Mouse (Mus musculus) thymus, postnatal 14 days (tissue): ENCODE data around the gene Chp1.
"Not testable (repeated sequence)": the region's sequence is repeated elsewhere in the genome, so short reads cannot be mapped to it uniquely, and the experiment has no call there.

Experiments used
- DNase-seq: peaks from one replicate; pipeline ENCODE4 v3.0.0; 2021

Chp1 gene

DNA sequence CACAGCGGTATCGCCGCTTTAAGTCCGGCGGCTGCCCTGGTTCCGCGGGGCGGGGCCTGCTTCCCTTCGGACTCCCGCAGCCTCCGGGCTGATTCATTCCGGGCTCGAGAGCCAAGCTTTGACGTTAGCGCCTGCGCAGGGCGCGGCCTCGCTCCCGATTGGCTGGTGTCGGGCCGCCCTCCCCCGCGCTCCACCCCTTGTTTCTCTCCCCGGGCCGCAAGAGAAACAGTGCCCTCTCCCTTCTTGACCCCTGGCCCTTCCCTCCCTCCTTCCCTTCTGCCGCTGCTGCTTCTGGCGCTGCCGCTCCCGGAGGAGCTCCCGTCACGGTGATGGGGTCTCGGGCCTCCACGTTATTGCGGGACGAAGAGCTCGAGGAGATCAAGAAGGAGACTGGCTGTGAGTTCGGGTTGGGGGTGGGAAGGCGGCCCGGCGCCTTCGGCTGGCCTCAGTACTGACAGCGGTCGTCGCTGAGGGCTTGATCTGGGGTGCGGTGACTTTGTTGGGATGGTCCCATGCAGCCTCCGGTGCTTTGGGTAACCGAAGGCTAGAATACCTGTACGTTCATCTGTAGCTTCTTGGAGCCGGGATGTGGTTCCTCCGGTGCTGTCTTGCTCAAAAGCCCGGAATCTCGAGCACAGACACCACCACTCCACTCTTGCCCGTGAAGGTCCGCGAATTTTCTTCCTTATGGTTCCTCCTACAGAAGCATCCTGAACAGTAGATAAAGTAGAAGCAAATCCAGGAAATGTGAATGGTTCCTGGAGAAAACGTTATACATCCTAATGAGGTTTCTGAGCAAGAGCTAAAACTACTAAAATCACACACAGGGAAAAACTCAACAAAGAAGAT is at the start of gene Chp1, which contains the start of gene Exd1:
TSS of gene Chp1 (plus strand) at position 176 of the 849 bp plus-strand sequence.
TSS of gene Exd1 (minus strand) at position 106 of the 849 bp plus-strand sequence.
- DNase-seq: peak; percentile 95

DNA sequence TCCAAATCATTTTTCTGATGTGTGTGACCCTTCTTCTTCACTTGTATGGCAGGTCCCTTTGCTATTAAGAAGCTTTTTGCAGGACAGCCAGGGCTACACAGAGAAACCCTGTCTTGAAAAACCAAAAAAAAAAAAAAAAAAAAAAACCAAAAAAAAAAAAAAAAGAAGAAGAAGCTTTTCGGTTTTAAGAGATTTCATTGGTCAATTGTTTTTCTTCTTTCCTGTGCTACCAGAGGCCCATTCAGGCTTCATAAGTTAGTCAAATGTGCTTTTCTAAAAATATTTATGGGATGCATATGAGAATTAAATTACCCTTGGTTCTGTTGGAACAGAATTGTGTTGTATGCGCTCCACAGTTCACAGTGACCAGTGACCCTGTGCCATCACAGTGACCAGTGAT is 48.6 kb upstream of the Chp1 start:
- DNase-seq: no peak

DNA sequence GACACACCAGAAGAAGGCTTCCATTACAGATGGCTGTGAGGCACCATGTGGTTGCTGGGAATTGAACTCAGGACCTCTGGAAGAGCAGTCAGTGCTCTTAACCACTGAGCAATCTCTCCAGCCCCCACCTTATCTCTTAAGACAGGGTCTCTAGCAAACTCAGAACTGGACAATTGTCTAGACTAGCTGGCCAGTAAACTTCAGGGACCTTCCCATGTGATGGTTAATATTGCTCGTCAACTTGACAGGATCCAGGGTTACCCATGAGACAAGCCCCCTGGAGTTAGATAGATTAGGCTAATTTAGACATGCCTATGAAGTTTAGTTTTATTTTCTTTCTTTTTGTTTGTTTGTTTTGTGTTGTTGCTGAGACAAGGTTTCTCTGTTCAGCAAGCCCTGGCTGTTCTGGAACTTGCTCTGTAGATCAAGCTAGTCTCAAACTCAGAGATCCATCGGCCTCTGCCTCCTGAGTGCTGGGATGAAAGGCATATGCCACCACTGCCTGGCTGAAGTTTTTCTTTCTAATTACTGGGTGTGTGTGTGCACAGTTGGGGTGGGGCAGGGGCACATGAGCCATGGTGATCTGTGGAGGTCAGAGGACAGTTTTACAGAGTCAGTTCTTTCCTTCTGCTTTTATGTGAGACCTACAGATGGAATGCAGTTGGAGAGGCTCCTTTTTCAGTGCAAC is 46.4 kb upstream of the Chp1 start:
- DNase-seq: no peak

DNA sequence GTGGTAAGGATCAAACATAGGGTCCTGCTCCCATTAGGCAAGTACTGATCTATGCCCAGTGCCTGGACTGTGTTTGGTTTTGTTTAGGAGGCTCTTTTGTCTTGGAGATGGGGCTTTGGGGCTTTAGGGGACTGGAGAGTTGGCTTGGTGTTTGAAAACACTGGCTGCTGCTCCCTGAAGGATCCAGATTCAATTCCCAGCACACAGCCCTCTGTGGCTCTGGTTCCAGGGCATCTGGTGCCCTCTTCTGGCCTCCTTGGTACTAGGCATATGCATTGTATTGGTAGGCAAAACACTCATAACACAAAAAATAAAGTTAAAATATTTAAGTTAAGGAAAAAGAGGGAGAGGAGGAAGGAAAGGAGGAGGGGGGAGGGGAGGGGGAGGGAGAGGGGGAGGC is 40.4 kb upstream of the Chp1 start:
- peak; percentile 21 for DNase-seq

GRCm38 (mm10) chr2:119508518-119508917 is 39.0 kb upstream of the Chp1 start:
- DNase-seq: not testable (repeated sequence)

GRCm38 (mm10) chr2:119510856-119511255 is 36.6 kb upstream of the Chp1 start:
- no peak for DNase-seq

- DNase-seq: peak; percentile 16
Observed at GRCm38 (mm10) chr2:119512292-119512691, 35.2 kb upstream of the Chp1 start.

- no peak for DNase-seq
Observed at GRCm38 (mm10) chr2:119514026-119514522, 33.4 kb upstream of the Chp1 start.

- DNase-seq: no peak
Observed at GRCm38 (mm10) chr2:119516811-119517210, 30.7 kb upstream of the Chp1 start.

- no peak for DNase-seq
Observed at GRCm38 (mm10) chr2:119520550-119520949, 26.9 kb upstream of the Chp1 start.

DNA sequence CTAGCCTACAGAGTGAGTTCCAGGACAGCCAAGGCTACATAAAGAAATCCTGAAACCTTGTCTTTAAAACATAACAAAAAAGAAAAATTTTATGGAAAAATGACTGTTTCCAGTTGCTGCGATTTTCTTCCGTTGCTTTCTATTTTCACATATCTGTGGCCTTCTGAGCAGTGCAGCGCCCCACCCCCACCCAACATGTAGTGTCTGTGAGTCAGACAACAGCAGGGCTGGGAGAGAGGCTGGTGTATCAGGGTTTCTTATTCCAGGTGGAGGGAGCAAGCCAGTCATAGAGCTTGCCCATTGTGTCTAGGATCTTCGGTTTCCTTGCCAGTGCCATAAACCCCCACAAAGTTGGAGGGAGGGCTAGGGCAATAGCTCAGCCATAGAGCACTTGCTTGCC is 23.7 kb upstream of the Chp1 start:
- no peak for DNase-seq

DNA sequence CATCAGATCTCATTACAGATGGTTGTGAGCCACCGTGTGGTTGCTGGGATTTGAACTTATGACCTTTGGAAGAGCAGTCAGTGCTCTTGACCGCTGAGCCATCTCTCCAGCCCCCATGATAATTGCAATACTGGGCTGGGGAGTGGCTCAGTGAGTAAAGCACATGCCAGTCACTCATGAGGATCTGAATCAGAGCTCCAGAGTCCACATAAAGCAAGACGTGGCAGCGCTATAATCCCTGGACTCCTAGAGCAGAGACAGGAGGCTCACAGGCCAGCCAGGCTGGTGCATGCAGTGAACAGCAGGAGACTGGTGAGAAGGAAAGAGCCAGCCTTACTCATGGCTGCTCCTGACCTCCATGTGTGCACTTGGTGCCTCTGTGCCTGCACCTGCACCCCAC is 22.1 kb upstream of the Chp1 start:
- DNase-seq: no peak

DNA sequence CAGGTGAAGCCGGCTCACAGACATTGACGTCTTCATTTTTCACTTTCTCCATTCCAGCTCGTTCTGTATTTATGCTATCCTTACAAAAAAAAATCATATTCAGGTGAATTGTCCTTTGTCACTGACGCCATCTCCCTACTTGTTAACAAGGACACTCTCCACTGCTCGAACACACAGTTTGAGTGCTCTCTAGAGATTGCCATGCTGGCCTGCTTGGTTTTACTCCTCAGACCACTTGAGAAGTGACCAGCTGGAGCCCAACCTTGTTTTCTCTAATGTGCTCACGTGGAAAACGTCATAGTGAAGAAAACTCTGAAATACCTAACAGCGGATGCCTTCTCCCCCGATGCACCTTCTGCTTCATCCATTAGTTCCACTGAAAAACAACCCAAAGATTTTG is 8.7 kb upstream of the Chp1 start:
- no peak for DNase-seq

DNA sequence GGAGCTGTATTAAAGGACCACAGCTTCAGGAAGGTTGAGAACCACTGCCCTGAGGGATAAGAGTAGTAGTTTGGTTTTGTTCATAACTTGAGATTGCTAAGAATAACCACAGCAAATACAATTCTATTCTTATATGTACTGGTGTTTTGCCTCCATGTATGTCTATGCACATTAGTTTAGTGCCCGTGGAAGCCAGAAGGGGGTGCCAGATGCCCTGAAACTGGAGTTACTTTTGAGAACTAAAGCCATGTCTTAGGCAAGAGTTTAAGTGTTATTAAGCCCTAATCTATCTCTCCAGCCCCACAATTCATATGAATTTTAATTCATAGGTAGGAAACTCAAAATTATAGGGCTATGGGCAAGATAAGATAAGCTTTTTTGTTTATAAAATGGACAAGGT is 5.4 kb upstream of the Chp1 start:
- peak; percentile 78 for DNase-seq

DNA sequence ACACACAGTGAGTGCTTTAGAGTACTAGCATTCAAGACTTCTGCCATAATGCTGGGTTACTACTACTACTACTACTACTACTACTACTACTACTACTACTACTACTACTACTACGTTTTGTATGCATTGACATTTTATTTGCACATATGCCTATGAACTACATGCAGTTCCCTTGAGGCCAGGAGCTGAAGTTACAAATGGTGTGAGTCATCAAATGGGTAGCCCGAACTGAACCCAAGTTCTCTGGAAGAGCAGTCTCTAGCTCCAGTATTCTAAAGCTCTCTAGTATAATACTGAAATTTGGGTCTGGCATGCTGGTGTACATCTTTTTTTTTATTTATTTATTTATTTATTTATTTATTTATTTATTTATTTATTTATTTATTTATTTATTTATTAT is 3.8 kb upstream of the Chp1 start:
- no peak for DNase-seq

DNA sequence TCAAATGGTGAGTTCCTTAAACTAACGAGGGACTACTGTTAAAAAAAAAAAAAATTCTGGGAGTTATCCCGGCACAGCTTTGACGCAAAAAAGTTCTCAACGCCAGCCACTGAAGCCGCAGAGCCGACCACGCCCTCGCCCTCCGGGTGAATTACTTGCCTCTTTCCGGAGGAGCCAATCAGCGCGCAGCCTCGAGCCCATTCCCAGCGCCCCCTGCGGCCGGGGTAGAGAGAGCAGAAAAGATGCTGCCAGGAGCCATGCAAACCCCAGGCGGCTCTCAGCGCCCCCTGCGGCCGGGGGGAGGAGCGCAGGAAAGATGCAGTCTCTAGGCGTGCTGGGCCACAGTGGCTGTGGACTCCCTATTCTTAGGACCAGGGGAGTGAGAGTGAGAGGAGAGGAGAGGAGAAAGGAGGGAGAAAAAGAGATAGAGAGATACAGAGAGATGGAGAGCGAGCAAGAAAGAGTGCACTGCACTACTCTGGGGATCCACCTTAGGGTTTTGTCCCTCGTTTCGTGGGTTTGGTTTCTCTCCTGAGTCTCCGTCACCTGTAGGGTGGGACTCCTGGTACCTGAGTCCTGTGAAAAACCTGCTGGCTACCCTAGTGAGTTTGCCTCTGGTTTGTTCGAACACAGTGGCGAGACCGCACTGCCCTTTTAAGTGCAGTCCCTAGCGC is 512 bp upstream of the Chp1 start:
- peak; percentile 89 for DNase-seq

- DNase-seq: no peak
Observed at GRCm38 (mm10) chr2:119548371-119548660, 819 bp downstream of the Chp1 start.

- no peak for DNase-seq
Observed at GRCm38 (mm10) chr2:119548691-119549090, 1.2 kb downstream of the Chp1 start.

GRCm38 (mm10) chr2:119549678-119550077 is 2.2 kb downstream of the Chp1 start:
- DNase-seq: no peak

DNA sequence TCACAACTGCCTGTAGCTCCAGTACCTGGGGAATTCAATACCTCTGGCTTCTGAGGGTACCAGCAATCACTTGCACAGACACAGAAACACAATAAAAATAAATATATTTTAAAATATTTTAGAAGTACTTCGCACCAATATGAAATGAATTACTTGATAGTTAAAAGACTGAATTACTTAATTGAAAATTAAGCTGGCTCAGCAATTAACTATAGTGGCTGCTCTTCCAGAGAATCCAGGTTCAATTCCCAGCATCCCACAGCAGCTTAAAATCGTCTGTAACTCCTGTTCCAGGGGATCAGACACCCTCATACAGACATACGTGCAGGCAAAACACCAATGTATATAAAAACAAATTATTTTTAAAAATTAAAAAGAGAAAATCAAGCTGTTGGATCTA is 10.5 kb downstream of the Chp1 start:
- DNase-seq: no peak

DNA sequence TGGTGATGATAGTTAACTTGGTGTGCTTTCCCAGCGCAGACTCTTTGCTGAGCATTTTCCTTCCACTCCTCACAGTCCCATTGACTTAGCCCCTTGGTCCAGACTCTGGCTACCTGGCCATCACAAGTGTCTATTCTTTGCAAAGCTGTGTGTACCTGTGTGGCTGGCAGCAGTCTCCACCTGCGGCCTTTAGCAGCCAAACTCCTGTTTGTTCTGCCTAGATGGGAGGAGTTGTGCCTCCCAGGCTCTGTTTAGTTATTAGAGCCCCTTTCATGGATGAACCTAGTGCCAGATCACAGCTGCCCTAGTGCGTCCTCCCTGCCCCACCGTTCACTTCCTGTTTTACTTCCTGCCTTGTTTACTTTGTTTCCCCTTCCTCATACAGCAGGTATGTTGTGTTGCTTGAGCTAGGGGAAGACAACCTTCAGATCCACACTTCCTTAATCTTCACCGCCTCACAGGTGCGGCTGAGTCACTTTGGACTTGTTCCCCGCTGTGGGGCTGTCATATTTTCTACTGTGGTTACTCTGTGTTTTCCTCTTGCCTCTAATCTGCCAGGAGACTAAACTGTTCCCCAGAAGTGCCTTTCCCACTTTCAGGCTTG is 11.3 kb downstream of the Chp1 start:
- peak; percentile 52 for DNase-seq

DNA sequence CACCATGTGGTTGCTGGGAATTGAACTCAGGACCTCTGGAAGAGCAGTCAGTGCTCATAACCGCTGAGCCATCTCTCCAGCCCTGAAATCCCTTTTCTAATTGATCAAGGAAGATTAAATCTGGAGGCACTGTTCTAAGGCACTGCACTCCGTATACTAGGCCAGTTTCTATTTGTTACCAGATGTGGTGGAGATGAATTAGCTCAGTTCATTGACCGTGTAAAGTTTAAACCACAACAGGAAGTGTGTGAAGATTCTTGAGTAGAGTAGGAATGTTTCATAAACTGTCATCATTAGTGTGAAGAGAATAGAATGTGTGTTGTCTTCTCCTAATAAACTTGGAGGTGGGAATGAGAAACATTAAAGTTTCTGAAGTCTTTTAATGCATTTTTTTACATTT is 14.3 kb downstream of the Chp1 start:
- DNase-seq: no peak

- DNase-seq: no peak
Observed at GRCm38 (mm10) chr2:119565284-119565683, 17.8 kb downstream of the Chp1 start.
